Mouse (Mus musculus) midbrain, embryonic 11.5 days (tissue): ENCODE measurements at regions not wholly inside any gene's neighbourhood (a gene's known extent, or its start where the extent isn't known, plus 50 kb on each side); places are given as distances from the start of the nearest gene placed in this dataset. TPM values are rescaled to one million over a fixed set of nuclear protein-coding genes. Genes with fewer than 3 reads are reported as not detected.

ENCODE experiments used
- ATAC-seq: fragments of 200-750 bp; cut with Nextera tagmentation; 2 replicates; pipeline ENCODE4 v1.8.0; 2017; ENCODE audit warnings: moderate TSS enrichment, moderate library complexity; ENCODE audit not compliant: low FRiP score
- DNase-seq: peaks from one replicate; pipeline ENCODE4 v3.0.0; 2015; ENCODE audit warnings: low spot score; ENCODE audit errors: missing footprints
- H3K27ac ChIP-seq: fragments of 300-500 bp; sonication (generic); 2 replicates; pipeline ENCODE4 v1.5.1; 2014; ENCODE audit warnings: low read depth, low read length
- H3K27me3 ChIP-seq: fragments of 300-500 bp; sonication (generic); 2 replicates; pipeline ENCODE4 v1.6.1; 2014; ENCODE audit warnings: mild to moderate bottlenecking, low read length, moderate library complexity, mixed read lengths; ENCODE audit not compliant: control insufficient read depth, insufficient read depth
- H3K36me3 ChIP-seq: fragments of 300-500 bp; sonication (generic); 2 replicates; pipeline ENCODE4 v1.6.1; 2014; ENCODE audit warnings: mild to moderate bottlenecking, low read length, moderate library complexity, mixed read lengths; ENCODE audit not compliant: control insufficient read depth, insufficient read depth
- H3K4me1 ChIP-seq: fragments of 300-500 bp; sonication (generic); 2 replicates; pipeline ENCODE4 v1.6.1; 2014; ENCODE audit warnings: low read length; ENCODE audit not compliant: control insufficient read depth, insufficient read depth
- H3K4me2 ChIP-seq: fragments of 300-500 bp; sonication (generic); 2 replicates; pipeline ENCODE4 v1.6.1; 2014; ENCODE audit warnings: mild to moderate bottlenecking, moderate library complexity
- H3K4me3 ChIP-seq: fragments of 300-500 bp; sonication (generic); 2 replicates; pipeline ENCODE4 v1.5.1; 2014; ENCODE audit warnings: low read depth, low read length
- H3K9ac ChIP-seq: fragments of 300-500 bp; sonication (generic); 2 replicates; pipeline ENCODE4 v1.6.1; 2014; ENCODE audit warnings: low read length
- H3K9me3 ChIP-seq: fragments of 300-500 bp; sonication (generic); 2 replicates; pipeline ENCODE4 v1.6.1; 2016; ENCODE audit warnings: low read length; ENCODE audit not compliant: control insufficient read depth
- WGBS: fragments of 180-500 bp; shearing (Covaris S2); extraction: QIAGEN DNeasy Blood & Tissue Kit; methylation state at CpG from one replicate; pipeline ENCODE4 v1.1.7; 2014; 5-methylcytosine and 5-hydroxymethylcytosine counted together
- microRNA-seq: library from miRNA; unstranded; fragments of <30 nt; microRNA quantifications from one replicate; pipeline ENCODE4, GENCODE M21; 2017

DNA sequence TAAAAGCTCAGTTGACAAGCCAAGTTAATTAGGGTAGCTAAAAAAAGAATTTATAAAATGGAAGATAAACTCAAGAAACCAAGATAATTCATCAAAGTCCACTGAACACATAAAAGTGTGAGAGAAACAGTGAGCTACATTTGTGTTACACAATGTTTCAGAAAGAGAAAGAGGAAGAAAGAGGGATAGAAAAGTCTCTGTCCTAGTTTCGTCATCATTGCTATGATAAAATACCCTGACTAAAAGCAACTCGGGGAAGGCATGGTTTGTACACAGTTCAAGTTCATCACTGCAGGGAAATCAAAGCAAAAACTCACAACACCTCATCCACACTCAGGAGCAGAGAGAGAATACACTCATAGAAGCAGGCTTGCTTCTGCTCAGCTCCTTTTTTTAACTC is 548.9 kb downstream of the Utrn start:
- H3K4me2 ChIP-seq = no peak overlapping the region
- no peak for DNase-seq
- no peaks in the 10 kb centered on the region for H3K36me3 ChIP-seq
- ATAC-seq = no peak
- no peaks in the 10 kb centered on the region for H3K27me3 ChIP-seq
- H3K4me3 ChIP-seq = no peak overlapping the region
- WGBS = 89% methylated on average over 2 of the region's 2 CpGs
- no peaks in the 10 kb centered on the region for H3K9me3 ChIP-seq
- H3K27ac ChIP-seq = no peak overlapping the region
- no peaks in the 10 kb centered on the region for H3K4me1 ChIP-seq
- H3K9ac ChIP-seq = no peak overlapping the region

Small RNA genes in the stretch of these regions (microRNA-seq; reads per million reads assigned to microRNA genes)
- not detected for gene Gm22194
